In the genomic region with DNA sequence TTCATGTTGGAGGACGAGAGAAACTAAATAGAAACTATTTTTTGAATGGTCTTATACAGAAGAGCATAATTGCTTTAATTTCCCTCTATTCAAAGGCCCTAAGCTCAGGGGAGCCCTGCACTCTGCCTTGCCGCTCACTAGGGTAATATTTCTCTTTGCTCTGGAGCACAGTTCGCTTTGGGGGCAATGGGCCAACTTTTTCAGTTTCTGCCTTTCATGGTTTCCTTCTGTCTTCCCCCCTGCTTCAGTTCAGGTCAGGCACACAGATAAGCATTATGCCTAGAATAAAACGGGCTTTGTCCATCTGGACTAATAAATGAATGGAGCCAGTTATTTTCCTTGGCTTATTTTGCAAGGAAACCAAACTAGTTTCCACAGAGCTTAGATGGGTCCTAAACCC, we compare ENCODE assay signal across 12 mouse cellular contexts. TPM values are rescaled to one million over a fixed set of nuclear protein-coding genes. Genes with fewer than 3 reads are reported as not detected.
DNase-seq lines count a peak whose midpoint lies in the region; ATAC-seq and TF ChIP-seq lines count a peak whose summit lies in the region.
"Had no signal": no experiment of that assay in that cellular context is flagged by ENCODE, and none has a peak within 500 bp of the region (broad histone marks: within the 10 kb centered on the region; RNA-seq: fewer than 3 reads in every experiment).

No protein-coding gene starts in this region.

- TF ChIP-seq CTCF in forebrain, postnatal 0 days (IDR thresholded peaks at IDR 0.05; ENCODE audit: low read depth): no peak
- no peak for TF ChIP-seq CTCF in kidney, postnatal 0 days (IDR thresholded peaks at IDR 0.05; ENCODE audit: low read depth)

- 20% methylated on average over 4 of the region's 4 CpGs for WGBS in forebrain, postnatal 0 days
- 62% methylated on average over 4 of the region's 4 CpGs for WGBS in forebrain, embryonic 10.5 days
- 50% methylated on average over 4 of the region's 4 CpGs for WGBS in kidney, postnatal 0 days

- no peaks in the 10 kb centered on the region for H3K27me3 ChIP-seq in forebrain, postnatal 0 days (ENCODE audit: insufficient read depth, low read length)
- H3K27me3 ChIP-seq in forebrain, embryonic 10.5 days (ENCODE audit: poor library complexity, severe bottlenecking): no peaks in the 10 kb centered on the region
- no peaks in the 10 kb centered on the region for H3K27me3 ChIP-seq in kidney, postnatal 0 days (ENCODE audit: insufficient read depth, low read length)

- peak; percentile 32 for DNase-seq in forebrain, postnatal 0 days
- no peak for DNase-seq in forebrain, embryonic 10.5 days (ENCODE audit: extremely low spot score, low spot score)
- DNase-seq in left cerebral cortex, adult 11 months (ENCODE audit: low spot score): peak; percentile 13
- DNase-seq in left cerebral cortex, adult 18-20 months (ENCODE audit: low spot score in 2 of 2): no peak
- peak; percentile 66 for DNase-seq in brain, adult 2 months (ENCODE audit: low read depth, low spot score)
- peak; percentile 82 for DNase-seq in kidney, postnatal 0 days (ENCODE audit: low spot score)
- DNase-seq in adrenal gland, postnatal 25 days: no peak
- DNase-seq: lung, postnatal 4 days; thymus, adult 18-20 months had no signal

- H3K4me3 ChIP-seq in forebrain, postnatal 0 days (ENCODE audit: low read depth, low read length): no peak overlapping the region
- H3K4me3 ChIP-seq in forebrain, embryonic 10.5 days: no peak overlapping the region
- H3K4me3 ChIP-seq in kidney, postnatal 0 days (replicated peaks; ENCODE audit: low read depth, low read length): no peak overlapping the region

- H3K4me2 ChIP-seq in forebrain, postnatal 0 days (ENCODE audit: low read depth): no peak overlapping the region
- H3K4me2 ChIP-seq in kidney, postnatal 0 days (ENCODE audit: low read length): no peak overlapping the region
- H3K4me2 ChIP-seq: heart, embryonic 11.5 days had no signal

- H3K27ac ChIP-seq in forebrain, postnatal 0 days (ENCODE audit: low read depth, low read length): no peak overlapping the region
- no peak overlapping the region for H3K27ac ChIP-seq in forebrain, embryonic 10.5 days
- peak overlapping the region; percentile 66; the same call in 1 of the 2 replicates for H3K27ac ChIP-seq in kidney, postnatal 0 days

- no peaks in the 10 kb centered on the region for H3K9me3 ChIP-seq in forebrain, postnatal 0 days (ENCODE audit: low read length)
- H3K9me3 ChIP-seq in forebrain, embryonic 10.5 days: no peaks in the 10 kb centered on the region
- no peaks in the 10 kb centered on the region for H3K9me3 ChIP-seq in kidney, postnatal 0 days (replicated peaks; ENCODE audit: low read length)

- no peaks in the 10 kb centered on the region for H3K36me3 ChIP-seq in forebrain, postnatal 0 days (ENCODE audit: insufficient read depth)
- H3K36me3 ChIP-seq in forebrain, embryonic 10.5 days (replicated peaks): no peaks in the 10 kb centered on the region
- H3K36me3 ChIP-seq in kidney, postnatal 0 days (ENCODE audit: insufficient read depth, low read length): no peaks in the 10 kb centered on the region

- H3K9ac ChIP-seq in forebrain, postnatal 0 days: no peak overlapping the region
- H3K9ac ChIP-seq in kidney, postnatal 0 days (ENCODE audit: low read depth, low read length): no peak overlapping the region

- peak; percentile 36 for ATAC-seq in forebrain, postnatal 0 days
- ATAC-seq in kidney, postnatal 0 days (replicated peaks; ENCODE audit: low FRiP score, low read depth): no peak; the same call in 1 of the 2 replicates
- ATAC-seq in granulocyte monocyte progenitor cell, adult 5-6 weeks (replicated peaks; ENCODE audit: poor library complexity, severe bottlenecking): no peak
- ATAC-seq: CD4-positive, CD25-positive, alpha-beta regulatory T cell, adult 4 months had no signal

- no peaks in the 10 kb centered on the region for H3K4me1 ChIP-seq in forebrain, postnatal 0 days (ENCODE audit: insufficient read depth)
- H3K4me1 ChIP-seq in forebrain, embryonic 10.5 days: peaks cover 5% of the 10 kb centered on the region
- no peaks in the 10 kb centered on the region for H3K4me1 ChIP-seq in kidney, postnatal 0 days (replicated peaks; ENCODE audit: insufficient read depth, low read length)

RNA-seq across cellular contexts. Expression of gene Galnt3, which starts 21.7 kb away (rescaled TPM):
- 2.0 and 4.6 TPM in 2 replicates for total RNA-seq in forebrain, postnatal 0 days (2014; rRNA removed)
- polyA plus RNA-seq in forebrain, postnatal 0 days (2015; fragmentation: Nextera tagmentation; extraction: Ambion mirVana): 0.73 and 1.8 TPM in 2 replicates
- polyA plus RNA-seq in forebrain, embryonic 10.5 days (2016; fragmentation: Nextera tagmentation; extraction: Ambion mirVana): 0.34 and 0.60 TPM in 2 replicates
- total RNA-seq in left cerebral cortex, adult 18-20 months (2021): 1 to 10 TPM; 1.4 to 2.2 TPM
- polyA plus RNA-seq in kidney, postnatal 0 days (2015; fragmentation: Nextera tagmentation; extraction: Ambion mirVana): 15.3 and 17.3 TPM in 2 replicates
- 12.9 and 13.0 TPM in 2 replicates for total RNA-seq in granulocyte monocyte progenitor cell, adult 5-6 weeks (2014; fragmentation: Nextera tagmentation)
- 7.0 and 9.1 TPM in 2 replicates for total RNA-seq in granulocyte monocyte progenitor cell, adult 5-6 weeks (2017)
- 0.73 and 1.7 TPM in 2 replicates for total RNA-seq in adrenal gland, postnatal 25 days (2021)

Comparison
In these comparisons a context has a peak if more than half of its experiments do, and no peak if none do; other contexts are left out.
1. DNase-seq: peak in forebrain, postnatal 0 days (single experiment), left cerebral cortex, adult 11 months (single experiment), brain, adult 2 months (single experiment) and kidney, postnatal 0 days (single experiment); none in forebrain, embryonic 10.5 days (single experiment), left cerebral cortex, adult 18-20 months (0 of 2) and adrenal gland, postnatal 25 days (single experiment).